Mouse (Mus musculus): ENCODE data around the gene Kidins220.

Gene Kidins220

GRCm38 (mm10) chr12:24974446-24975114 is at the start of gene Kidins220:
TSS of gene Kidins220 (plus strand) at chr12:24974925.
- in situ Hi-C loops (cut with MboI; ENCODE audit: unreplicated experiment in 2 of 2), result loop anchor here (10.0 kb wide), 2 partner anchors 270 to 480 kb away; partner anchors contain the start of genes Taf1b (in 2 of the 2) and Rrm2 (in 1 of the 2)

GRCm38 (mm10) chr12:24925276-24925675 is 49.4 kb upstream of the Kidins220 start:
- in situ Hi-C loops (cut with MboI; ENCODE audit: unreplicated experiment in 2 of 2), result no loop called here

GRCm38 (mm10) chr12:24925684-24926083 is 49.0 kb upstream of the Kidins220 start:
- in situ Hi-C loops (cut with MboI; ENCODE audit: unreplicated experiment in 2 of 2), result no loop called here

- in situ Hi-C loops (cut with MboI; ENCODE audit: unreplicated experiment in 2 of 2), result no loop called here
These were observed 46.5 kb upstream of the Kidins220 start for GRCm38 (mm10) chr12:24928051-24928748.

GRCm38 (mm10) chr12:24929043-24929442 is 45.7 kb upstream of the Kidins220 start:
- in situ Hi-C loops (cut with MboI; ENCODE audit: unreplicated experiment in 2 of 2), result no loop called here

- in situ Hi-C loops (cut with MboI; ENCODE audit: unreplicated experiment in 2 of 2), result no loop called here
These were observed 44.0 kb upstream of the Kidins220 start for GRCm38 (mm10) chr12:24930760-24931159.

GRCm38 (mm10) chr12:24932120-24932519 is 42.6 kb upstream of the Kidins220 start:
- in situ Hi-C loops (cut with MboI; ENCODE audit: unreplicated experiment in 2 of 2), result no loop called here

- in situ Hi-C loops (cut with MboI; ENCODE audit: unreplicated experiment in 2 of 2), result no loop called here
These were observed 41.4 kb upstream of the Kidins220 start for GRCm38 (mm10) chr12:24933206-24933775.

GRCm38 (mm10) chr12:24933996-24934395 is 40.7 kb upstream of the Kidins220 start:
- in situ Hi-C loops (cut with MboI; ENCODE audit: unreplicated experiment in 2 of 2), result no loop called here

GRCm38 (mm10) chr12:24936281-24936680 is 38.4 kb upstream of the Kidins220 start:
- in situ Hi-C loops (cut with MboI; ENCODE audit: unreplicated experiment in 2 of 2), result no loop called here

GRCm38 (mm10) chr12:24939372-24939771 is 35.4 kb upstream of the Kidins220 start:
- in situ Hi-C loops (cut with MboI; ENCODE audit: unreplicated experiment in 2 of 2), result no loop called here

- in situ Hi-C loops (cut with MboI; ENCODE audit: unreplicated experiment in 2 of 2), result no loop called here
These were observed 32.0 kb upstream of the Kidins220 start for GRCm38 (mm10) chr12:24942619-24943287.

- in situ Hi-C loops (cut with MboI; ENCODE audit: unreplicated experiment in 2 of 2), result no loop called here
These were observed 31.3 kb upstream of the Kidins220 start for GRCm38 (mm10) chr12:24943427-24943826.

- in situ Hi-C loops (cut with MboI; ENCODE audit: unreplicated experiment in 2 of 2), result no loop called here
These were observed 30.1 kb upstream of the Kidins220 start for GRCm38 (mm10) chr12:24944597-24944996.

- in situ Hi-C loops (cut with MboI; ENCODE audit: unreplicated experiment in 2 of 2), result no loop called here
These were observed 27.7 kb upstream of the Kidins220 start for GRCm38 (mm10) chr12:24947065-24947464.

- in situ Hi-C loops (cut with MboI; ENCODE audit: unreplicated experiment in 2 of 2), result no loop called here
These were observed 26.4 kb upstream of the Kidins220 start for GRCm38 (mm10) chr12:24948344-24948743.

- in situ Hi-C loops (cut with MboI; ENCODE audit: unreplicated experiment in 2 of 2), result loop anchor here (5.0 to 10.0 kb wide), 6 partner anchors 236 to 1344 kb away; partner anchors contain the start of gene Rrm2 (in 1 of the 2)
These were observed 24.2 kb upstream of the Kidins220 start for GRCm38 (mm10) chr12:24950376-24951046.

GRCm38 (mm10) chr12:24952147-24952546 is 22.6 kb upstream of the Kidins220 start:
- in situ Hi-C loops (cut with MboI; ENCODE audit: unreplicated experiment in 2 of 2), result loop anchor here (5.0 to 10.0 kb wide), 6 partner anchors 237 to 1343 kb away; partner anchors contain the start of gene Rrm2 (in 1 of the 2)

- in situ Hi-C loops (cut with MboI; ENCODE audit: unreplicated experiment in 2 of 2), result loop anchor here (10.0 kb wide), 4 partner anchors 240 to 1340 kb away; no protein-coding TSS in a partner anchor
These were observed 19.6 kb upstream of the Kidins220 start for GRCm38 (mm10) chr12:24955137-24955536.

GRCm38 (mm10) chr12:24958526-24958925 is 16.2 kb upstream of the Kidins220 start:
- in situ Hi-C loops (cut with MboI; ENCODE audit: unreplicated experiment in 2 of 2), result loop anchor here (10.0 kb wide), 4 partner anchors 244 to 1336 kb away; no protein-coding TSS in a partner anchor
